Mouse (Mus musculus) MEL (cell line): ENCODE data around the gene Sobp. TPM values are rescaled to one million over a fixed set of nuclear protein-coding genes. Genes with fewer than 3 reads are reported as not detected.

Source experiments
- DNase-seq: peaks from one replicate; pipeline ENCODE4 v3.0.0; 2011; ENCODE audit warnings: low read depth, low spot score
- H3K27ac ChIP-seq: 2 replicates; pipeline ENCODE4 v1.5.1; 2012; ENCODE audit warnings: low read depth, mild to moderate bottlenecking, control low read depth, low read length, moderate library complexity; ENCODE audit not compliant: control insufficient read depth
- H3K27me3 ChIP-seq, 2 experiments: fragments of 150-350 bp in 1 of 2; sonication (generic) in 1 of 2; 2 replicates each; pipeline ENCODE4 v1.6.1; 2012; ENCODE audit warnings: low read length in 2 of 2, mild to moderate bottlenecking in 2 of 2, improper control_type of control experiment in 1 of 2, moderate library complexity in 1 of 2; ENCODE audit not compliant: insufficient read depth in 2 of 2, control insufficient read depth in 1 of 2
- H3K36me3 ChIP-seq, 2 experiments: 2 replicates each; pipeline ENCODE4 v1.6.1; 2012 to 2014; ENCODE audit warnings: low read length in 2 of 2, improper control_type of control experiment in 1 of 2, inconsistent platforms in 1 of 2, mild to moderate bottlenecking in 1 of 2; ENCODE audit not compliant: insufficient read depth in 2 of 2, control insufficient read depth in 1 of 2
- H3K4me1 ChIP-seq, 2 experiments: fragments of 150-350 bp in 1 of 2; sonication (generic) in 1 of 2; 2 replicates each; pipeline ENCODE4 v1.6.1; 2012; ENCODE audit warnings: low read length in 2 of 2, improper control_type of control experiment in 1 of 2, mild to moderate bottlenecking in 1 of 2; ENCODE audit not compliant: insufficient read depth in 2 of 2, control insufficient read depth in 1 of 2
- H3K4me3 ChIP-seq, 2 experiments: fragments of 150-350 bp in 1 of 2; sonication (generic) in 1 of 2; 2 replicates each; pipeline ENCODE4 v1.5.1; 2012; ENCODE audit warnings: low read depth in 2 of 2, low read length in 2 of 2, mild to moderate bottlenecking in 2 of 2, moderate library complexity in 2 of 2, control low read depth in 1 of 2, improper control_type of control experiment in 1 of 2; ENCODE audit not compliant: control insufficient read depth in 1 of 2, insufficient read depth in 1 of 2
- H3K79me2 ChIP-seq: 2 replicates; pipeline ENCODE4 v1.6.1; 2012; ENCODE audit warnings: mild to moderate bottlenecking, low read length, moderate library complexity; ENCODE audit not compliant: control insufficient read depth, poor library complexity, insufficient read depth
- H3K9ac ChIP-seq: 2 replicates; pipeline ENCODE4 v1.6.1; 2012; ENCODE audit warnings: low read depth, mild to moderate bottlenecking, control low read depth, low read length, moderate library complexity; ENCODE audit not compliant: control insufficient read depth, poor library complexity, severe bottlenecking
- H3K9me3 ChIP-seq: fragments of 150-350 bp; sonication (generic); replicated peaks from 2 replicates; pipeline ENCODE4 v1.6.1; 2012; ENCODE audit warnings: mild to moderate bottlenecking, low read length, improper control_type of control experiment, moderate library complexity; ENCODE audit not compliant: insufficient read depth
- BHLHE40 ChIP-seq: IDR thresholded peaks from 2 replicates; pipeline ENCODE4 v1.6.1; 2012; ENCODE audit warnings: low read depth, mild to moderate bottlenecking, inconsistent platforms, low read length, improper control_type of control experiment, borderline replicate concordance
- CHD1 ChIP-seq: IDR thresholded peaks from 2 replicates; pipeline ENCODE4 v1.6.1; 2012; ENCODE audit warnings: low read depth, mild to moderate bottlenecking, inconsistent platforms, low read length, improper control_type of control experiment
- CHD2 ChIP-seq: IDR thresholded peaks from 2 replicates; pipeline ENCODE4 v1.6.1; 2011; ENCODE audit warnings: low read length, improper control_type of control experiment
- CTCF ChIP-seq, 3 experiments: IDR thresholded peaks in 2 of 3; conservative IDR thresholded peaks in 1 of 3; 2 replicates each; pipeline ENCODE4 v1.5.1; 2011 to 2012; ENCODE audit warnings: low read length in 3 of 3, low read depth in 2 of 3, mild to moderate bottlenecking in 2 of 3, improper control_type of control experiment in 1 of 3, inconsistent platforms in 1 of 3, mixed read lengths in 1 of 3, moderate library complexity in 1 of 3; ENCODE audit not compliant: control insufficient read depth in 1 of 3, insufficient read depth in 1 of 3, poor library complexity in 1 of 3, severe bottlenecking in 1 of 3
- EP300 ChIP-seq, 2 experiments: IDR thresholded peaks; 2 replicates each; pipeline ENCODE4 v1.6.1; 2011; ENCODE audit warnings: improper control_type of control experiment in 2 of 2, low read length in 2 of 2, low read depth in 1 of 2, mild to moderate bottlenecking in 1 of 2
- ETS1 ChIP-seq: IDR thresholded peaks from 2 replicates; pipeline ENCODE4 v1.6.1; 2012; ENCODE audit warnings: low read depth, mild to moderate bottlenecking, inconsistent platforms, low read length, improper control_type of control experiment, moderate library complexity
- JUND ChIP-seq: IDR thresholded peaks from 2 replicates; pipeline ENCODE4 v1.6.1; 2011; ENCODE audit warnings: low read depth, mild to moderate bottlenecking, improper control_type of control experiment, low read length
- KAT2A ChIP-seq: conservative IDR thresholded peaks from 2 replicates; pipeline ENCODE4 v1.6.1; 2012; ENCODE audit warnings: low read depth, low read length, improper control_type of control experiment, inconsistent platforms
- MAFK ChIP-seq: IDR thresholded peaks from 2 replicates; pipeline ENCODE4 v1.6.1; 2011; ENCODE audit warnings: low read depth, mild to moderate bottlenecking, low read length, improper control_type of control experiment, borderline replicate concordance
- MAX ChIP-seq: IDR thresholded peaks from 2 replicates; pipeline ENCODE4 v1.6.1; 2011; ENCODE audit warnings: low read length, improper control_type of control experiment
- MAZ ChIP-seq: IDR thresholded peaks from 2 replicates; pipeline ENCODE4 v1.6.1; 2012; ENCODE audit warnings: low read depth, mild to moderate bottlenecking, inconsistent platforms, low read length, improper control_type of control experiment
- MEF2A ChIP-seq: IDR thresholded peaks from 2 replicates; pipeline ENCODE4 v1.6.1; 2014; ENCODE audit warnings: low read depth, mild to moderate bottlenecking, inconsistent platforms, low read length, improper control_type of control experiment; ENCODE audit not compliant: poor library complexity, insufficient replicate concordance, severe bottlenecking; ENCODE audit errors: extremely low read depth
- MYB ChIP-seq: IDR thresholded peaks from 2 replicates; pipeline ENCODE4 v1.6.1; 2011; ENCODE audit warnings: mild to moderate bottlenecking, low read depth, low read length, improper control_type of control experiment
- MYC ChIP-seq: IDR thresholded peaks from 2 replicates; pipeline ENCODE4 v1.6.1; 2011; ENCODE audit warnings: low read depth, mild to moderate bottlenecking, low read length, improper control_type of control experiment, moderate library complexity
- NELFE ChIP-seq: IDR thresholded peaks from 2 replicates; pipeline ENCODE4 v1.6.1; 2011; ENCODE audit warnings: low read depth, low read length, improper control_type of control experiment
- NRF1 ChIP-seq: IDR thresholded peaks from 2 replicates; pipeline ENCODE4 v1.6.1; 2014; ENCODE audit warnings: low read depth, mild to moderate bottlenecking, inconsistent platforms, low read length, improper control_type of control experiment, moderate library complexity; ENCODE audit not compliant: poor library complexity, insufficient read depth, severe bottlenecking
- POLR2AphosphoS2 ChIP-seq: IDR thresholded peaks from 2 replicates; pipeline ENCODE4 v1.6.1; 2011; ENCODE audit warnings: low read length, improper control_type of control experiment
- RCOR1 ChIP-seq: IDR thresholded peaks from 2 replicates; pipeline ENCODE4 v1.6.1; 2012; ENCODE audit warnings: low read depth, mild to moderate bottlenecking, inconsistent platforms, low read length, improper control_type of control experiment
- SIN3A ChIP-seq: IDR thresholded peaks from 2 replicates; pipeline ENCODE4 v1.6.1; 2012; ENCODE audit warnings: low read length, improper control_type of control experiment, inconsistent platforms
- SMC3 ChIP-seq: IDR thresholded peaks from 2 replicates; pipeline ENCODE4 v1.6.1; 2011; ENCODE audit warnings: low read depth, low read length, improper control_type of control experiment
- TAL1 ChIP-seq: IDR thresholded peaks from 2 replicates; pipeline ENCODE4 v1.6.1; 2012; ENCODE audit warnings: mild to moderate bottlenecking, inconsistent platforms, low read length, moderate library complexity, mixed read lengths
- TBP ChIP-seq: IDR thresholded peaks from 2 replicates; pipeline ENCODE4 v1.8.0; 2011; ENCODE audit warnings: low read depth, low read length, improper control_type of control experiment
- TCF12 ChIP-seq: IDR thresholded peaks from 2 replicates; pipeline ENCODE4 v1.6.1; 2014; ENCODE audit warnings: low read depth, mild to moderate bottlenecking, inconsistent platforms, low read length, improper control_type of control experiment, moderate library complexity
- USF2 ChIP-seq, 2 experiments: IDR thresholded peaks; 2 replicates each; pipeline ENCODE4 v1.6.1; 2011 to 2012; ENCODE audit warnings: improper control_type of control experiment in 2 of 2, low read length in 2 of 2, borderline replicate concordance in 1 of 2, inconsistent platforms in 1 of 2, low read depth in 1 of 2, mild to moderate bottlenecking in 1 of 2; ENCODE audit not compliant: insufficient read depth in 1 of 2
- ZKSCAN1 ChIP-seq: IDR thresholded peaks from 2 replicates; pipeline ENCODE4 v1.6.1; 2012; ENCODE audit warnings: low read depth, mild to moderate bottlenecking, inconsistent platforms, low read length, improper control_type of control experiment, moderate library complexity
- ZMIZ1 ChIP-seq: IDR thresholded peaks from 2 replicates; pipeline ENCODE4 v1.6.1; 2012; ENCODE audit warnings: low read depth, mild to moderate bottlenecking, inconsistent platforms, low read length, improper control_type of control experiment, moderate library complexity
- polyA plus RNA-seq, 2 experiments: library from polyadenylated mRNA; stranded (reverse) in 1 of 2; unstranded in 1 of 2; fragments of >175 nt in 1 of 2; fragments of >200 nt in 1 of 2; gene quantifications; 2 replicates each; pipeline versions ENCODE4 v1.2.1 to v1.2.4; 2012; ENCODE audit warnings: low replicate concordance in 2 of 2, low read depth in 1 of 2; ENCODE audit not compliant: insufficient read length in 2 of 2, insufficient read depth in 1 of 2, missing spikeins in 1 of 2
- total RNA-seq: library from RNA; depleted of rRNA; stranded (reverse); fragments of 300-350 nt; gene quantifications from 2 replicates; pipeline ENCODE4 v1.2.3, GENCODE M21; 2012

Sobp gene
- total and polyA plus RNA-seq, 3 experiments, result not detected

DNA sequence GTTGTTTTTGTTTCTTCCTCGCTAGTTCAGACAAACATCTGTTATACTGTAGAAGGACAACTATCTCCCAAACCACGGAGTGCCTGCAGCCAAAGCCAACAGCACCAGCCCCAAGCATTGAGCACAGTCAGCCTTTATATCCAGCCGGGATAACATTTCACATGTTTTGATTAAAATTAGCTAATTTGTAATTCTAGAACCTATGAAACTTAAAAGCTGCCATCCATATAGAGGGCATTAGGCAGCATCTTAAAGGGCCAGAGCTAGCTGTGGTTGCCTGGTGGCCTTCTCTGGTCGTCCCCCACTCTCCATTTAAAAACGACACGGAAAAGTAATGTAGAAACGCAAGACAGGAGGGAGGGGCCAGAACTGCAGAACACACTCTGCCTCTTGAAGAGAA is 2.3 kb downstream of the Sobp start:
- no peak for DNase-seq
- no peak for TF ChIP-seq POLR2AphosphoS2
- no peak for TF ChIP-seq NRF1
- no peak for TF ChIP-seq MYC
- no peak for TF ChIP-seq MYB
- TF ChIP-seq CHD2, result no peak
- no peak for TF ChIP-seq JUND
- TF ChIP-seq BHLHE40, result no peak
- no peak for TF ChIP-seq SIN3A
- TF ChIP-seq CTCF (IDR thresholded peaks at IDR 0.05 in 2 of 3, conservative IDR thresholded peaks at IDR 0.05 in 1 of 3; ENCODE audit: control insufficient read depth in 1 of 3, insufficient read depth in 1 of 3, low read depth in 2 of 3, low read length in 3 of 3, poor library complexity in 1 of 3, severe bottlenecking in 1 of 3), result no peak
- TF ChIP-seq TBP, result no peak
- no peak for TF ChIP-seq RCOR1
- no peak for TF ChIP-seq ETS1
- no peak for TF ChIP-seq MAX
- no peak for TF ChIP-seq ZKSCAN1
- TF ChIP-seq MAZ, result no peak
- no peak for TF ChIP-seq ZMIZ1
- TF ChIP-seq, all 39 proteins: peak for 0
- Histone ChIP-seq H3K79me2 (no peaks in the 10 kb centered on the region), H3K4me3 (no peak overlapping the region), H3K4me1 (no peaks in the 10 kb centered on the region), H3K36me3 (no peaks in the 10 kb centered on the region), H3K9ac (no peak overlapping the region), H3K9me3 (no peaks in the 10 kb centered on the region), H3K27me3 (peaks cover 0 to 2% of the 10 kb centered on the region in 2 experiments; a peak in 1 of 4 replicates), H3K27ac (no peak overlapping the region)

DNA sequence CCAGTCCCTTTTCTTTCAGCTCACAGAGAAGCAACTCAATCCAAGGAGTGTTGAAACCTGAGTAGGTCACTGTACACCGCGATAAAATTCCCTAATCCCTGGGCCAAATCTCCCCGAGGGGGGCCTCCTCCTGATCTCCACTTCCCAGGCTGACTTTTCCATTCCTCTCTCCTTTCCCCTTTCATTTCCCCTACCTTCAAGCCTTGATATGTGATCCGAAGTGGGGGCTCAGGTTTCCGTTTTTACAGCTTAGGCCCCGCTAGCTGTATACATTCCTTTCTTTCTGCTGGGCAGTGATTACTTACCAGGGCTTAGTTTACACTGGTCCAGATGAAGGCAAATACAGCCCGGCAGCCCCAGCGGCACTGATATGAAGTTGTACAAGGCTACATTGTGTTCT is 3.2 kb downstream of the Sobp start:
- Histone ChIP-seq H3K27me3 (peaks cover 0 to 2% of the 10 kb centered on the region in 2 experiments; a peak in 1 of 4 replicates), H3K36me3 (no peaks in the 10 kb centered on the region), H3K4me1 (no peaks in the 10 kb centered on the region), H3K79me2 (no peaks in the 10 kb centered on the region), H3K4me3 (no peak overlapping the region), H3K27ac (no peak overlapping the region), H3K9ac (no peak overlapping the region), H3K9me3 (no peaks in the 10 kb centered on the region)
- DNase-seq, result no peak
- no peak for TF ChIP-seq RCOR1
- no peak for TF ChIP-seq NELFE
- TF ChIP-seq CHD1, result no peak
- TF ChIP-seq POLR2AphosphoS2, result no peak
- no peak for TF ChIP-seq MAX
- TF ChIP-seq TAL1, result no peak
- no peak for TF ChIP-seq MEF2A
- TF ChIP-seq MAFK, result no peak
- no peak for TF ChIP-seq USF2 (IDR thresholded peaks at IDR 0.05; ENCODE audit: borderline replicate concordance in 1 of 2, insufficient read depth in 1 of 2, low read depth in 1 of 2, low read length in 2 of 2)
- TF ChIP-seq TCF12, result no peak
- TF ChIP-seq CHD2, result no peak
- TF ChIP-seq ZMIZ1, result no peak
- no peak for TF ChIP-seq MAZ
- TF ChIP-seq SIN3A, result no peak
- TF ChIP-seq EP300 (IDR thresholded peaks at IDR 0.05; ENCODE audit: low read depth in 1 of 2, low read length in 2 of 2), result no peak
- no peak for TF ChIP-seq SMC3
- no peak for TF ChIP-seq KAT2A
